Mouse (Mus musculus) T-helper 1 cell (primary cell): ENCODE data around the gene Gad2.

Experiments used
- in situ Hi-C: fragments of 300-600 bp; cut with MboI, MseI; formaldehyde crosslinking; loops from one replicate; pipeline ENCODE4 v1.15.1; 2025; ENCODE audit warnings: high pct_unique_total_duplicates

Gene Gad2

DNA sequence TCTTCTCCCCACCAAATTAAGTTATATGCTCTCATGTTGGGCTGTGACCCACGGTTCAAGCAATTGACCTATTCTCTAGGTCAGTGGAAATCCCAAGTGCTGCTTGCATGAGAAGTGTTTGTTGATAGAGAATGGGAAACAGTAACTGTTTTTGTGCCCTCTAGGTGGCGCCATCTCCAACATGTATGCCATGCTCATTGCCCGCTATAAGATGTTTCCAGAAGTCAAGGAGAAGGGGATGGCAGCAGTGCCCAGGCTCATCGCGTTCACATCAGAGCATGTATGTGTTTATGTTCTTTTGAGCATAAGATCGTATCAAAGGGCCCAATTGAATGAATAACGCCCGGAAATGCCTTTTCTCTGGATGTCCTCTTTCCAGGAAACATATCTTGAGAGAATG lies 12.8 kb downstream of the Gad2 start:
- in situ Hi-C loops, result loop anchor here (5.0 kb wide), 2 partner anchors 48 to 253 kb away; no protein-coding TSS in a partner anchor

- in situ Hi-C loops, result loop anchor here (10.0 kb wide), 1 partner anchor 219 kb away; no protein-coding TSS in a partner anchor
These were observed 24.1 kb downstream of the Gad2 start for GRCm38 (mm10) chr2:22646134-22646533.

GRCm38 (mm10) chr2:22648394-22648793 lies 26.4 kb downstream of the Gad2 start:
- in situ Hi-C loops, result loop anchor here (10.0 kb wide), 1 partner anchor 216 kb away; no protein-coding TSS in a partner anchor

DNA sequence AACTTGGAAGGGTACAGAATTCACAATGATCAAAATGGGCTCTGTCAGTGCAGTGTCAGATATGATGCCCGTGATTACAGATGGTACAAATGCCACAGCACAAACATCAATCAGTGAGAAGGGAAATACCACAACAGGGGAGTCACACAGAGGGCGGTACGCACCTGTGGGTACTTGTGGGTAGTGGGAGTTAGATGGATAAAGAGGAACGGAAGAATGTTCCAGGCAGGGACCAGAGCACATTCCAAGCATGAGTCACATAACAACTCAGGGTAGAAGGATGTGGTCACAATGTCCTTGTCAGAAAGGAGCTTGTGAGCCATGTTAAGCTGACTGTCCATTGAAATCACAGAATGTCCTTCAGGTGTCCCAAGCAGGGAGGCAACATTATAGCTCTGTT lies 29.8 kb downstream of the Gad2 start:
- in situ Hi-C loops, result no loop called here

DNA sequence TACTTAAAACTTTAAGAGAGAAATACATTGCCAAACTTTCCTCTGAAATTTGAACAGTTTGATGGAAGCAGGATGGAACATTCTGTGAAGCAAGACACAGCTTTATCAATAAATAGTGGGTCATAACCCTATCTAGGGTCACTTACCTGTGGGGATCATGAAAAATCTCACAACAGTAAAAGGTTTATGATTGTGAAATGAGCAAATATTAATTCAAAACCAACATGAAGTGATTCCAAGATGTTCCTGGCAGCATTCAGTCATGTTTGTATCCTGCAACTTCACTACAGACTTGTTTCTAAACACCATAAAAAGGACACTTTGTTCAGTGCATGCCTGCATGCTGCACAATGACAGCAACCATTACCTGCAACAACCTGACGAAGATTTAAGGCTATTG lies 41.7 kb downstream of the Gad2 start:
- in situ Hi-C loops, result no loop called here

- in situ Hi-C loops, result no loop called here
These were observed 48.4 kb downstream of the Gad2 start for GRCm38 (mm10) chr2:22670415-22670814.

GRCm38 (mm10) chr2:22671348-22671747 lies 49.3 kb downstream of the Gad2 start:
- in situ Hi-C loops, result no loop called here

DNA sequence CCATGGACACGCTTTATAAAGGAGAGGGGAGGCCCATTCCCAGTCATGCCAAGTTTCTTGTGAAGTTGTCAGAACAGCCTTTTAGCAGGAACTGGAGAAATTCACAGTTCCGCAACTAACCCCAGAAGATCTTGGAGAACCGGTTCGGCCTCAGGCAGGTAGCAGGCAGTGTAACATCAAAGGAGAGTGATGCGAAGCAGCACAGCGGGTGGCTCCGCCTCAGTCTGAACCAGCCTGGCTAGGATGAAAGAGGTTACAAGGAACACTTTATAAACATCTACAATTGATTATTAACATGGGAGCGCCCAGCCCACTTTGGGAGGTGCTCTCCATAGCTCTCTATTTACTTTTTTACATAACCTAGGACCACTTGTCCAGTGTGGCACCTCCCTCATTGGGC lies 55.1 kb downstream of the Gad2 start:
- in situ Hi-C loops, result no loop called here

DNA sequence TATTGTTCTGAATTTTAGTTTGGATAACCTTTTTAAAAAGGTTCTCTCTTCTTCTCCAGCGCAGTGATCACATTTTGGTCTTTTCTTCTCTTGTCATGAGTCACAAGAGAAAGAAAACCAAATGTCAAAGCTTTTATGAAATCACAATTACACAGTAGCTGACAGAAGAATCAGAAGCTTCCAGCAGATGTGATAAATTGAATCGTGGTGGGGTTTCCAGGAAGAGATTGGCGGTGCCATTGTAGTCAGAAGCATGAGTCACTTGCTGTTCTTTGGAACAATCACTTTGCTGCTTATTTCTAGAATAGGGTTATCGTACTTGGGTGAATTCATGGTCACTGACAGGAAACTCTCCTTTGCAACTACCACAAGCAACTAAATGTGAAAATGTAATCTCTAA lies 57.9 kb downstream of the Gad2 start:
- in situ Hi-C loops, result loop anchor here (5.0 kb wide), 1 partner anchor 43 kb away; no protein-coding TSS in a partner anchor

DNA sequence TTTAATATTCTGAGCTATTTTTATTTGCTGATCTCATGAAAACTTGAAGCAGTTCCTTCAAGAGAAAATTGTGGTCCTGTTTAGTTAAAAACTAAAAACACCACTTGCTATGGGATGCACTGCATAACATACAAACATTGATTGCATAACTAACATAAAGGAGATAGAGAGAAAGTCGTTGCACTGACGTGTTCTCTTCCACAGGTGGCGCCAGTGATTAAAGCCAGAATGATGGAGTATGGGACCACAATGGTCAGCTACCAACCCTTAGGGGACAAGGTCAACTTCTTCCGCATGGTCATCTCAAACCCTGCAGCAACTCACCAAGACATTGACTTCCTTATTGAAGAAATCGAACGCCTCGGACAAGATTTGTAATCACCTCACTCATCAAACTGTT lies 68.0 kb downstream of the Gad2 start:
- in situ Hi-C loops, result no loop called here

- in situ Hi-C loops, result loop anchor here (25.0 kb wide), 1 partner anchor 318 kb away; no protein-coding TSS in a partner anchor
These were observed 83.0 kb downstream of the Gad2 start for GRCm38 (mm10) chr2:22704780-22705727.

DNA sequence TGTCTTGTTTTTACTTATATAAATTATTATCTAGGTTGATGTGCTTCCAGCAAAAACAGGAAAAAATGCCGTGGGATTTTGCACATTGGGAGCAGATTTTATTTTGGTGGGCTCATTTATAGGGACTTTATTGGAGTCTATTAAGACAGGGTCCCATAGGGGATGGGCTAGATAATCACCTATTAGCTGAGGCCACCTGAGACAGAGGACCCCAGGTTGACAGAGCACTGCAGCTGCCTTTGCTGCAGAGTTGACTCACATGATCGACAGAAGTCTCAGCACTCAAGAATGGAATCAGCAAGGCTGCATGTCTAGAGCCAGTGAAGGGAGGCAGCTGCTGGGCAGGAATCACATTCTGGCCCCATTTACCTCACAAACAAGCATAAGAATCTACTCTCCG lies 84.2 kb downstream of the Gad2 start:
- in situ Hi-C loops, result loop anchor here (25.0 kb wide), 1 partner anchor 319 kb away; no protein-coding TSS in a partner anchor

DNA sequence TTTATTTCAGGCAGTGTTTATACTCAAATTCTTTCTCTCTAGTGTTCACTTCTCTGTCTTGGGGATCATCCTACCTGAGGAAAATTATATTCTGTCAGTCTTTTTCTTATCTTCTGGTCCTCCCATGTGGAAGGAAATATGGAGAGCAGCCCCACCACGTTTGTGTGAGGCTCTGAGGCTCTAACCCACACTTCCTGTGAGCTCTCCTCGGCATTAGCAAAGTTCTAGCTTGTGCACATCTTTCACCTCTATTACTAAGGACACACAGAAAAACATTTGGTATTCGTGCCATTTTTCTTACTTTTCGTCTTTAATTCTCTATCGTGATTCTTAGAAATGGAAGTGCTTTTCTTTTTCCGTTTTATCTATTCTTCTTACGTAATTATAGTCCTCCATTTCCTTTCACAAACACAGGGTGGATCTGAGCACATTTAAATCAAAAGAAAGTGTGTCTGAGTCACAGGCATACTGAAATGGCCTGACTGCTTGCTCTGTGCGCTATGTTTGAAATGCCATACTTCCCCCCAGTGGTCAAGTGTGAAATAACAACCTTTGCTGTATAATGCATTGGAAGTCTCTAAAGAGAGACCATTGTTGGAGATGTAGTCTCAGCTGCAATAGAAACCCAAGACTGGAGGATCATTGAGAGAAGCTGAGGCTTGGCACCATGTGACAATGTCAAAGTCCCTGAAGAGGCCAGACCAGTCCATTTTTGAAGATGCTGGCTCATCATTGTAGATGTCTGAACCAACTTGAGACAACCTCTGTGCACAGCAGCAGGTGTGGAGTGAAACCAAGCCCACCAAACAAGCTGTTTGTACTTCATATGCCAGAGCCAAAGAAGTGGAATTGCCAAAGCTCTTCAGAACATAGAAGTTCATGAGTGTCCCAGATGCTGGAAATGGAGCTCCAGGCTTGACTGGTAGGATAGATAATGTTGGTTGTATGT lies 99.8 kb downstream of the Gad2 start:
- in situ Hi-C loops, result loop anchor here (5.0 to 25.0 kb wide), 3 partner anchors 99 to 777 kb away; partner anchors contain the start of gene Gad2

- in situ Hi-C loops, result loop anchor here (5.0 to 25.0 kb wide), 3 partner anchors 102 to 779 kb away; partner anchors contain the start of gene Gad2
These were observed 102.0 kb downstream of the Gad2 start for GRCm38 (mm10) chr2:22723927-22724534.

DNA sequence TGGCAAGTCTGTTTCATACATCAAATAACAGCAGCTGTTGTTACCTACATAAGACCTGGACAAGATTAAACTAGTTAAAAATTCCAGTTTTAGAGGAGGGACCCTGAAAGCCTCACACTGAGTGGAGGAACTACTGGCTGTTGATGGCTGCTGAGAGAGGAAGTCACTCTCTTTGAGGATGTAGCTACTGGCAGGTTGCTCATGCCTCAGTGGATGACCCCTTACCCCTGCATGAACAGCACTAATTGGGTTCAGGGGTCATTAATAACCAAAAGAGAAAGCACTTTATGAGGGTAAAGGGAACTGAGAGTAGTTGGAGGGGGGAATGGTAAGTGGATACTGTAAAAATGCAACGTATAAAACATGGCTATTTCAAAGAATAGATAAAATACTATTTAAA lies 105.1 kb downstream of the Gad2 start:
- in situ Hi-C loops, result loop anchor here (10.0 kb wide), 1 partner anchor 782 kb away; no protein-coding TSS in a partner anchor

DNA sequence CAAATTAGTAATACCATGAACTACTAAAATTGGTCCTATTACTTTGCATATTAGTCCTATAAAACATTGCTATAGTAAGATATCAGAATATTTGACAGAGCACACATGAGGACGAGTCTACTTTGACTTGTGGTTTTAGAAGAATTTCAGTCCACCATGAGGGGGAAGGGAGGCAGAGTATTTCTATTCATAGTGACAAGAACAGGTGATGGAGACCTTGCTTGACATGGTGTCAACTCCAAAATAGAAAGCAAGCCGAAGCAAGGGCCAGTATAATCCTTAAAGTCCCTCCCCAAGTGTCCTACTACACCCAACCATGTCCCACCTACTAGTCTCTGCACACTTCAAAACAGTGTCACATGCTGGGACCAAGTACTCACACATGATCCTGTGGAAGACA lies 114.1 kb downstream of the Gad2 start:
- in situ Hi-C loops, result loop anchor here (5.0 kb wide), 1 partner anchor 594 kb away; no protein-coding TSS in a partner anchor

GRCm38 (mm10) chr2:22739369-22739768 lies 117.4 kb downstream of the Gad2 start:
- in situ Hi-C loops, result loop anchor here (5.0 kb wide), 1 partner anchor 597 kb away; no protein-coding TSS in a partner anchor

- in situ Hi-C loops, result no loop called here
These were observed 118.4 kb downstream of the Gad2 start for GRCm38 (mm10) chr2:22740441-22740840.

DNA sequence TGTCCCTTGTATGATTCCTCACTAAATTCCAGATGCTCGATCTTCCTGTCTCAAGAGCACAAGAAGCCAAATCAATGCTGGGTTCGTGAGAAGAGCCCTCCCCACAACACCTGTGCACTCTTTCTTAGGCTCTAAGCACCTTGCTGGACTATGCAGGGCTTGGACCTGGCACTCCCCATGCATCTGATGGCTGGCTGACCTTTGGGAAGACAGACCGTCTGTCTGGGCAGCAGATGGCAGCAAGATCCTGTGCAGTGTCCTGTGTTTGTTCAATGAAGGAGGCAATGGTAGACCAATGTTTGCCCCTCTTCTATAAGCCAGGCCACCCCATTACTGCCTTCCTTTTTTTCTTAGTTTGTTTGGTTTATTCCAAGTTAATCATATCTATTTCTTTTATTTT lies 119.2 kb downstream of the Gad2 start:
- in situ Hi-C loops, result no loop called here
